Mouse (Mus musculus): ENCODE data around the gene Msi2.

Msi2 gene

GRCm38 (mm10) chr11:88613771-88614526, 104.4 kb downstream of the Msi2 start:
- no peak for DNase-seq (ENCODE audit: low spot score)

GRCm38 (mm10) chr11:88613008-88613407, 105.3 kb downstream of the Msi2 start:
- DNase-seq (ENCODE audit: low spot score) = no peak

- DNase-seq (ENCODE audit: low spot score) = no peak
Measured at GRCm38 (mm10) chr11:88612141-88612540, 106.2 kb downstream of the Msi2 start.

- no peak for DNase-seq (ENCODE audit: low spot score)
Measured at GRCm38 (mm10) chr11:88610809-88611208, 107.5 kb downstream of the Msi2 start.

- no peak for DNase-seq (ENCODE audit: low spot score)
Measured at GRCm38 (mm10) chr11:88610112-88610511, 108.2 kb downstream of the Msi2 start.

GRCm38 (mm10) chr11:88608584-88608983, 109.7 kb downstream of the Msi2 start:
- DNase-seq (ENCODE audit: low spot score) = no peak

- DNase-seq (ENCODE audit: low spot score) = no peak
Measured at GRCm38 (mm10) chr11:88607725-88608383, 110.5 kb downstream of the Msi2 start.

GRCm38 (mm10) chr11:88605771-88606170, 112.5 kb downstream of the Msi2 start:
- DNase-seq (ENCODE audit: low spot score) = no peak

GRCm38 (mm10) chr11:88605098-88605525, 113.2 kb downstream of the Msi2 start:
- DNase-seq (ENCODE audit: low spot score) = no peak

- no peak for DNase-seq (ENCODE audit: low spot score)
Measured at GRCm38 (mm10) chr11:88604635-88605034, 113.7 kb downstream of the Msi2 start.

GRCm38 (mm10) chr11:88603366-88603765, 114.9 kb downstream of the Msi2 start:
- DNase-seq (ENCODE audit: low spot score) = no peak

- no peak for DNase-seq (ENCODE audit: low spot score)
Measured at GRCm38 (mm10) chr11:88602471-88603120, 115.7 kb downstream of the Msi2 start.

- DNase-seq (ENCODE audit: low spot score) = no peak
Measured at GRCm38 (mm10) chr11:88600194-88600593, 118.1 kb downstream of the Msi2 start.

GRCm38 (mm10) chr11:88599332-88600130, 118.8 kb downstream of the Msi2 start:
- DNase-seq (ENCODE audit: low spot score) = no peak

GRCm38 (mm10) chr11:88598848-88599175, 119.5 kb downstream of the Msi2 start:
- DNase-seq (ENCODE audit: low spot score) = no peak

GRCm38 (mm10) chr11:88598150-88598847, 120.0 kb downstream of the Msi2 start:
- no peak for DNase-seq (ENCODE audit: low spot score)

GRCm38 (mm10) chr11:88595616-88596015, 122.7 kb downstream of the Msi2 start:
- no peak for DNase-seq (ENCODE audit: low spot score)

GRCm38 (mm10) chr11:88594804-88595611, 123.3 kb downstream of the Msi2 start:
- DNase-seq (ENCODE audit: low spot score) = no peak

GRCm38 (mm10) chr11:88594010-88594409, 124.3 kb downstream of the Msi2 start:
- no peak for DNase-seq (ENCODE audit: low spot score)

- no peak for DNase-seq (ENCODE audit: low spot score)
Measured at GRCm38 (mm10) chr11:88592099-88592498, 126.2 kb downstream of the Msi2 start.

GRCm38 (mm10) chr11:88590647-88591046, 127.7 kb downstream of the Msi2 start:
- no peak for DNase-seq (ENCODE audit: low spot score)

Data from testis, postnatal 14 days (tissue).